Mouse (Mus musculus): ENCODE measurements around the gene Cped1.

Cped1 gene

DNA sequence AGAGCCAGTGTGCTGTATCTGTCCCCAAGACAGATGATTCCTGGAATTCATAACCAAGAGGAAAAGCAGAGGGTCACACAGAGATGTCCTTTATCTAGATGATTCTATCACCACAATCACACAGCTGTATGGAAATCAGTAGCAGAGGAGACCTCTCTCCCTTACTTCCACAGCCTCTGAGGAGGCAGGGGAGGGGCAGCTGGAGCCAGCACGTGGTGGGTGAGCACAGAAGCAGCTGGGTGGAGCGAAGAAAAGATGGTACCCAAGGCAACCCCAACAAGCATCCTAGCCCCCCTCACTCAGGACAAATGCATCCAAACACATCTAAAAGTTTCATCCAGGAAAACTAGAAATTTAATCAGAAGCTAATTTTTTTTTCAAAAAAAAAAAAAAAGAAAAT lies 182.7 kb downstream of the Cped1 start:
- no peak for DNase-seq (ENCODE audit: extremely low spot score)

- no peak for DNase-seq (ENCODE audit: extremely low spot score)
Measured at GRCm38 (mm10) chr6:22178721-22179295, 193.1 kb downstream of the Cped1 start.

GRCm38 (mm10) chr6:22180316-22180715 lies 194.6 kb downstream of the Cped1 start:
- no peak for DNase-seq (ENCODE audit: extremely low spot score)

DNA sequence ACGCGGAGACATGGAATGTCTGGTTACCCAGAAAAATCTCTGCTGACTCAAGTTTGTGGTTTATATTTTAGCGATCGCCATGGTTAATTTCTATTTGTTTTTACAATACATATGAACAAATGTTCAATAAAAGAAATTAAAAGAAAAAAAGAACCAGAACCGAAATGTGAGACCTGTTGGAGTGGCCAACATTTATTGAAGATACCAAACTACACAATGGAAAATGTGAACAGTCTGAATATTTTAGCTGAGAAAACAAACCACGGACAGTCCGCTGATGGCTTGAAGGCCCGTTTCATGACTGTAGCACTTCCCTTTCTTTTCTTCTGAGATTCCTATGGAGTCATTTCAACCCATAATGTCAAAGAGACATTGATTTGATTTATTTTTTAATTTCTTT lies 201.3 kb downstream of the Cped1 start:
- no peak for DNase-seq (ENCODE audit: extremely low spot score)

DNA sequence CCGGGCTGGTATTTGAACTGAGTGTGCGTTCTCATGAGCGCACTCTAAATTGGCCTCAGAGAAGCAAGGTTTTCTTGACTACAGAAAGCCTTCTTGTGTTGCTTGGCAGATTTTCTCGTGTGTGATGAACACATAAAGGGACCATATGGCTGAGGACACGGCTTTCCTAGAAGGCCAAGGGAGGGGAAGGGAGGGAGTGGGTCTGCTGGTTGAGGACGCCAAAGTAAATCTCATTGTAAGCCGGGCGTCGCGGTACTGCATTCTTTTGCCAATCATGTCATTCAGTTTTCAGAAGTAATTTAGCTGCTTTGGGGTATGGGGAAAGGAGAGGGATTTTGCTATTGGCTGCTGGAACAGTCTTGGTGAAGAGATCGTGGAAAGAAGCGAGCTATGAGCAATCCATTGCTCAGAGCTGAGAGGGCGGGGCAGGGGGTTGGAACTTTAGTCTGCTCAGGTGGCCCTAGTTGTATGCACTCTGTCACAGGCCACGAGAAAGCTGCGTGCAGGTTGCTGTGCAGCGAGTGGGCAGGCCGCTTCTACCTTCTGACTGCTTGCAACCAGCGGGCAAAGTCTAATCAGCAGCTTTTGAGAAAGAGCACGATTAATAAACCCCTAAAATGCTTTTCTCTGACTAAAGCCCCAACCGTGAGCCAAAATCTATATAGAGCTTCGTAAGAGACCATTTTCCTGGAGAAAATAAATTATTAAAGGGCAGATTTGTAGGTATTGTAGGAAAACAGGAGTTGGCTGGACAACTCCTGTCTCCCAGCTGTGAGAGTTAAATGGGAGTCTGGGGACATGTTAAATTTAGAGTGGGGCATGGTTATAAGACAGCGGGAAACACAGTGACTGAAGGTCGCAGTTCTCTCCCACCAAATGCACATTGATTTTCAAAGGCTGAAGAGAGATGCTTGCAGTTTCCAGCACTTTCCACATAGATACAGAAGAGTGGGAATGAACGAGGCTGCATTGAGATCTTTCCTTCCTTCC lies 203.9 kb downstream of the Cped1 start:
- no peak for DNase-seq (ENCODE audit: extremely low spot score)

GRCm38 (mm10) chr6:22198603-22199002 lies 212.9 kb downstream of the Cped1 start:
- no peak for DNase-seq (ENCODE audit: extremely low spot score)

- no peak for DNase-seq (ENCODE audit: extremely low spot score)
Measured at GRCm38 (mm10) chr6:22199473-22199872, 213.8 kb downstream of the Cped1 start.

DNA sequence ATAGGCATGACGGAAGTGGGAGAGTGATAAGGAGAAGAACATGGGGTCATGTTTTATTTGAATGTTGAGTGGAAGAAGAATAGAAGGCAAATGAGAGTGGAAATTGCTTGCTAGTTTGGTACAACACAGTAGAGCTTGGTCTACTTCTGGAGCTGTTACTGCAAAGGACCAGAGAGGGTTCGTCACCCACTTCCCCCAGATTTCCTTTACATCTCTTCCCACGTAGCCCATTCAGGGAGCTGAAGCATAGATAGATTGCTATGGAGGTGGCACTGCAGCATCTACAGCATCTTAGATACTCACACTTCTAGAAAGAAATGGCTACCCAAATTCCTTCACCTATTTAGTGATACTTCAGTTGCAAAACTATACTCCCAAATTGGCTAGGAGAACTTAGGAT lies 214.4 kb downstream of the Cped1 start:
- no peak for DNase-seq (ENCODE audit: extremely low spot score)

- no peak for DNase-seq (ENCODE audit: extremely low spot score)
Measured at GRCm38 (mm10) chr6:22201879-22202278, 216.2 kb downstream of the Cped1 start.

DNA sequence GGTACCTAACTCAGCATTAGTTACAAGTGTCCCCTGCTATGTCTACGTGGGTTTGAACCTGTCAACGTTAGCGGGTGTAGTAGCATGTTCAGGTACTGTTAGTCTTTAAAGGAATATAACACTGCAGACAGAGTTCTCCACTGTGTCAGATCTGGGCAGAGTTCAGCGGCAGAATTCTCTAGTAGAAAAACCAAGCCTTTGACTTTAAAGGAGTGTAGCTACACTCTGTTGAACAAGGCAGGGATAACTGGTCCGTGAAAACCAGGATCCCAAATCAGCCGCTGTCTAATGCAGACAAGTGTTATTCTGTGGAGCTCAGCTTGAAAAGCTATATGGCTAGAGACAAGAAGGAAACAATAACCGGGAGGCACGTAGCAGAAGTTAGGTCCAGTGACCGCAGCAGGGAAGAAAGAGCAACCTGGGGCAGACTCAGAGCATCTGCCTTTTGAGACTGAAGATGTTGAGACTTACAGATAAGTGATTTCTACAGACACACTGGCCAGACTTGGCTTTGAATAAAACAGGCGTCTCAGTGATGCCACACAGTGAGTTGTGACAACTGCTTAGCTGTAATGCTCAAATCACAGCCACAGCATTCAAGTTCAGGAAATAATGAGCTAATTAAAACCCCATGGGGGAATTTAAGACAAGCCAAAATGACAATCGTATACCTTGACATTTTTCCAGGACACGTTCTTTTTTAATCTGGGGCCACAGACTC lies 219.5 kb downstream of the Cped1 start:
- no peak for DNase-seq (ENCODE audit: extremely low spot score)

DNA sequence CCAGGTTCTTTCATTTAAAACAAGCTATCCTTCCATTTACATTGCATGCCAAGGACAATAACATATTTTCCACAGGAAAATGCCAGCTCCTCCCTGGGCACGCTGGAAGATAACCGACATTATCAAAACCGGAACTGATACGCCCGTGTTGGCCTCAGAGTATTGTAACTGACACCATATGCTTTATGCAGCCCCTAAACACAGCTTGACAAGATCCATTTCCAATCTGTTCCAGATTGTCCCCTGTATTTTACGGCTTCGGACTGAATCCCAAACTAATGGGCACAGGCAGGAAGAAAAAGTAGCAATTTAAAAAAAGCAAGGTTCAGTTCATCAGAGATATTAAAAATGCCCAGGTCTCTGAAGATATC lies 220.0 kb downstream of the Cped1 start:
- DNase-seq (ENCODE audit: extremely low spot score): no peak

GRCm38 (mm10) chr6:22206179-22206578 lies 220.5 kb downstream of the Cped1 start:
- no peak for DNase-seq (ENCODE audit: extremely low spot score)

GRCm38 (mm10) chr6:22206630-22207293 lies 221.0 kb downstream of the Cped1 start:
- DNase-seq (ENCODE audit: extremely low spot score): no peak

GRCm38 (mm10) chr6:22212158-22212557 lies 226.4 kb downstream of the Cped1 start:
- no peak for DNase-seq (ENCODE audit: extremely low spot score)

DNA sequence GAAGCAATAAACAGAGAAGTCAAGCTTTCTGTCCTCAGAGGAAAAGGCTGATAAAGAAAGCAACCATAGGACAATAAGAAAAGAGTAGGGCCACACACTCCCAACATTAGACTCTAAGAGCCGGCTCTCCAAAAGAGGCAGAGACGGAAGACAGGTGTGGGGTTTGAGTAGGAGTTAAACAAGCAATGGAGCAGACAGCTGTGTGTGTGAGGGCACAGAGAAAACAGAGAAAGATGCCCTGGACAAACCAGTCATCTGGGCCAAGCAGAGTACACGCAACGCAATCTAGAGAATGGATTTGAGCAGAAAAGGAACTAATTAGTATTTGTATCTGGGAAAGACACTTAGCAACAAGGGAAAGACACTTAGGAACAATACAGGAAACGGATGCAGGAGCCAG lies 227.5 kb downstream of the Cped1 start:
- DNase-seq (ENCODE audit: extremely low spot score): no peak

DNA sequence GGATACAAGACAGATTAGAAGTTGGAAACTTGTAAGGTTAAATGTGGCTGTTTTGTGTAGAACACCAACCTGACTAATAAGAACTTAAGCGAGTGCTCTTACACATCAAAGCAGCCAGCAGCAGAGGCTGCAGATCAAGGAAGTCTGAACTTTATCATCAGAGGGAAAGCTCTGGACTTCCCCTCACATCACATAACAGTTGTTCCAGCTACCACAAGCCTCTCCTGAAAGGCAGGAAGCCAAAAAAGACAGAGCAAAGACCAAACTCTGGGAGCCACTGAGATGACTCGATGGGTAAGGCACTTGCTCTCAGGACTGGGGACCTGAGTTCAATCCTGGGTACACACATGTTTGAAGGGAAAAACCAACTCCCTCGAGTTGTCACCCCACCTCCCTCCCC lies 228.1 kb downstream of the Cped1 start:
- no peak for DNase-seq (ENCODE audit: extremely low spot score)

GRCm38 (mm10) chr6:22214665-22215064 lies 228.9 kb downstream of the Cped1 start:
- DNase-seq (ENCODE audit: extremely low spot score): no peak

- DNase-seq (ENCODE audit: extremely low spot score): no peak
Measured at GRCm38 (mm10) chr6:22216276-22216973, 230.7 kb downstream of the Cped1 start.

GRCm38 (mm10) chr6:22221134-22221533 lies 235.4 kb downstream of the Cped1 start:
- no peak for DNase-seq (ENCODE audit: extremely low spot score)

GRCm38 (mm10) chr6:22222087-22222486 lies 236.4 kb downstream of the Cped1 start:
- DNase-seq (ENCODE audit: extremely low spot score): no peak

- DNase-seq (ENCODE audit: extremely low spot score): no peak
Measured at GRCm38 (mm10) chr6:22222947-22223346, 237.2 kb downstream of the Cped1 start.

All from embryo, embryonic 9.5 days (tissue).